Mouse (Mus musculus) urinary bladder, adult 2 months (tissue): ENCODE results near the gene Robo3. TPM values are rescaled to one million over a fixed set of nuclear protein-coding genes. Genes with fewer than 3 reads are reported as not detected.

Source experiments
- DNase-seq: peaks from one replicate; pipeline ENCODE4 v3.0.0; 2022; ENCODE audit warnings: low spot score
- polyA plus RNA-seq: library from polyadenylated mRNA; depleted of rRNA; stranded (reverse); fragments of >200 nt; gene quantifications from 2 replicates; pipeline ENCODE4 v1.2.3, GENCODE M21; 2012

The Robo3 gene
- polyA plus RNA-seq, 1 experiment = 0.12 TPM

- peak; percentile 72 for DNase-seq
Measured at GRCm38 (mm10) chr9:37430582-37430981, 2.5 kb downstream of the Robo3 start.

- DNase-seq = no peak
Measured at GRCm38 (mm10) chr9:37429326-37429725, 3.7 kb downstream of the Robo3 start.

- no peak for DNase-seq
Measured at GRCm38 (mm10) chr9:37421239-37421638, 11.8 kb downstream of the Robo3 start.

- peak; percentile 52 for DNase-seq
Measured at GRCm38 (mm10) chr9:37420676-37421075, 12.4 kb downstream of the Robo3 start.

- no peak for DNase-seq
Measured at GRCm38 (mm10) chr9:37418791-37419190, 14.3 kb downstream of the Robo3 start.

GRCm38 (mm10) chr9:37414666-37415065 is 18.4 kb downstream of the Robo3 start:
- DNase-seq = no peak

- no peak for DNase-seq
Measured at GRCm38 (mm10) chr9:37412989-37413388, 20.1 kb downstream of the Robo3 start.

GRCm38 (mm10) chr9:37409698-37410445 is 23.2 kb downstream of the Robo3 start:
- DNase-seq = no peak

GRCm38 (mm10) chr9:37407850-37408502 is 25.1 kb downstream of the Robo3 start:
- no peak for DNase-seq

- DNase-seq = no peak
Measured at GRCm38 (mm10) chr9:37406372-37406771, 26.7 kb downstream of the Robo3 start.

GRCm38 (mm10) chr9:37403011-37403410 is 30.0 kb downstream of the Robo3 start:
- DNase-seq = no peak

- DNase-seq = no peak
Measured at GRCm38 (mm10) chr9:37402501-37402900, 30.5 kb downstream of the Robo3 start.

GRCm38 (mm10) chr9:37401802-37402201 is 31.2 kb downstream of the Robo3 start, which contains the start of gene Robo4:
Gene Robo4 (plus strand): TSS chr9:37401897.
- no peak for DNase-seq

GRCm38 (mm10) chr9:37400585-37400984 is 32.5 kb downstream of the Robo3 start:
- DNase-seq = no peak

GRCm38 (mm10) chr9:37393482-37394131 is 39.4 kb downstream of the Robo3 start:
- DNase-seq = no peak

- DNase-seq = no peak
Measured at GRCm38 (mm10) chr9:37392071-37392470, 41.0 kb downstream of the Robo3 start.

- DNase-seq = no peak
Measured at GRCm38 (mm10) chr9:37390891-37391290, 42.2 kb downstream of the Robo3 start.

GRCm38 (mm10) chr9:37384284-37385182 is 48.5 kb downstream of the Robo3 start:
- no peak for DNase-seq

GRCm38 (mm10) chr9:37383161-37383560 is 49.9 kb downstream of the Robo3 start:
- no peak for DNase-seq

GRCm38 (mm10) chr9:37375718-37376117 is 57.3 kb downstream of the Robo3 start:
- no peak for DNase-seq

- DNase-seq = no peak
Measured at GRCm38 (mm10) chr9:37371232-37371801, 61.7 kb downstream of the Robo3 start.
